Mouse (Mus musculus): Measurements from ENCODE around the gene Gm10300. TPM values are rescaled to one million over a fixed set of nuclear protein-coding genes. Genes with fewer than 3 reads are reported as not detected.
A peak's percentile ranks its signal among the peaks of the same experiment; 100 is the strongest.

Gene Gm10300
- total RNA-seq, 2 experiments from 2014 or later: 0.70 to 0.73 TPM

DNA sequence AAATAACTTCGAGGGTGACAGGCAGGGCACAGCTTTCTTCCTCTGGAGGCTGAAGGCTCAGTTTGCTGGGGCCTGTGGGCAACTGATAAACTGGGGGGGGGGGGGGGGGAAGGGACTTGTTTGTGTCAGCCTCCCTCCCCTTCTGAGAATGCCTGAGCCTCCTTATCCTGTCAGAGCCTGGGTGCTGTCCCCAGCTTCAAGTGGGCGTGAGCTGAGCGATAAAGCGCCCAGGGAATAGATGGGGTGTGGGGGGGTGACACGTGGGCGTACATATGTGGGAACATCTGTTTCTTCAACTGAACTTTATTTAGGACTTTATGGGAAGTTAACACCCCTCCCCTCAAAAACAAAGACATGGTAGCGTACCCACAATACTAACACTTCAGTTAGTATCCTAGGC lies 2.9 kb downstream of the Gm10300 start:
- no peak for DNase-seq (ENCODE audit: low spot score in 2 of 2)

DNA sequence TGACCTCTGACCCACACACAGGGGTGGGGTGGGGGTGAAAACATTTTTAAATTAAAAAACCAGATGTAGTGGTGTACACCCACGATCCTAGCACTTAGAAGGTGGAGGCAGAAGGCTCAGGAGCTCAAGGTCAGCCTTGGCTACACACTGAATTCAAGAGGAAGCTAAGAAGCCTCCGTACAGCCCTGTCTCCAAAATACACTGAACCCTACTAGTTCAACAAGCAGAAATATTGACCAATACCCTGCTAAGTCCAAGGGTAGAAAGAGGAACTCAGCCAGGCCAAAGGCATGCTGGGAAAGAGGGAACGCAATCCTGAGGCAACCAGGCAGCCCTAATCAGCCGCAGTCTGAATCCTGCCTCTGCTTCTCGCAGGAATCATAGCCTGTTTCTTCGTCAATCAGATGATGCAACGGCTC lies 3.8 kb downstream of the Gm10300 start:
- DNase-seq (ENCODE audit: low spot score in 2 of 2): no peak

DNA sequence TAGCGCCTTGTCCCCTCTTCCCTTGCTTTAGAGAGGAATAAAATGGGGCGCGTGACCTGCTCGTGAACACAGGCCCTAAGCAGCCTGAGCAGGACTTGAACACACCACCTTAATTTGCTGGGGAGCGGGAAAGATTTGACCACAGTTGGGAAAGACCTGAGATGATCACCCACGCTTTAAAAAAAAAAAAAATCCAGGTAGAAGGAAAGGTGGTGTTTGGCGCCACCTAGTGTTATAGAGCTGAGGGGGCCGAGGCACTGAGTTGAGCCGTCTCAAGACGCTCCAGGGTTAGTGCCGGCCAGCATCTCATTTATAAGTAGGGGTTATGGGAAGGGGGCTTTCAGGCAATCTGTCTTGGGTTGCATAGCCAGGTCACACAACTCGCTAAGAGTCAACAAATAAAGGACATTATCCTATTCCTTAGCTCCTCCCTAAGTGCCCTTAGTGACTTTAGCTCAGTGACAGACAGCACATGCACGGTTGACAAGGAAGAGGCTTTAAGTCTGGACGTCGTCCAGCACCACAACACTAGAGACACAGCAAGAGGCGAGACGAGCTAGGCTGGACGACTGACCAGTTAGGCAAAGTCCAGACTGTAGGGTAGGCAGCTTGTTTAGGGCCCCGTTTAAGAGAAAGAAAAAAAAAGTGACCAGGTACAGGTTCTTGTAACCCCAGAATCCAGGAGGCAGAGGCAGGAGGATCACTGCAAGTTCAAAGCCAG lies 5.2 kb downstream of the Gm10300 start:
- DNase-seq (ENCODE audit: low spot score in 2 of 2): peak; percentile 28 to 46

DNA sequence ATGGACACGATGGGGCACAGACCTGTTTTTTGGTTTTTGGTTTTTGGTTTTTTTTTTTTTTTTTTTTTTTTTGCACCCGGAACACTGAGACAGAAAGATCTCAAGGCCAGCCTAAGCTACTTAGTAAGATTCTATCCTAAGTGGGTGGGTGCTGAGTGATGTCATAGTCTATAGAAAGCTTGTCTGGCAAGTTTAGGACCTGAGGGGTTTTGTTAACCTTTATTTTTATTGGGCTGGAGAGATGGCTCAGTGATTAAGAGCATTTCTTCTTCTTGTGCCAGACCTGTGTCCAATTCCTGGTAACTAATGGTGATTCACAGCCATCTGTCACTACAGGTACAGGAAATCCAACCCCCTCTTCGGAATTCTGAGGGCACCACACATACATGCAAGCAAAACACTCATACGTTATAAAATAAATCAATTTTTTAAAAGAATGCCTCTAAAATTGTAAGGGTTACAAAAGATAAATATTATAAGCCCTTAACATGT lies 6.0 kb downstream of the Gm10300 start:
- DNase-seq (ENCODE audit: low spot score in 2 of 2): no peak

DNA sequence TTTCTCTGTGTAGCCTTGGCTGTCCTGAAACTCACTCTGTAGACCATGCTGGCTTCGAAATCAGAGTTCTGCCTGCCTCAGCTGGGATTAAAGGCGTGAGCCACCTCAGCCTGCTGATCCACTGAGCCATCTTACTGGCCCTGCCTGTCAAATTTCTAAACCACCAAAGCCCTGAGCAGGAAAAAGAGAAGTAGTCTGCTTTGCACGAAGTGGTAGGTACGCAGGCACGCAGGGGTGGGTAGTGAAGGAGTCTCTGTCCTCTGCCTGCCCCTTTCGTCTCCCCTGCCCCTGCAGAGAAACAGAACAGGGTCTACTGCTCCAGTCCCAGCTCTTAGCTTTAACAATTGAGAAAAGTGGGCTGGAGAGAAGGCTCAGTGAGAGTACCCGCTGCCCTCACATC lies 10.6 kb downstream of the Gm10300 start:
- no peak for DNase-seq (ENCODE audit: low spot score in 2 of 2)

DNA sequence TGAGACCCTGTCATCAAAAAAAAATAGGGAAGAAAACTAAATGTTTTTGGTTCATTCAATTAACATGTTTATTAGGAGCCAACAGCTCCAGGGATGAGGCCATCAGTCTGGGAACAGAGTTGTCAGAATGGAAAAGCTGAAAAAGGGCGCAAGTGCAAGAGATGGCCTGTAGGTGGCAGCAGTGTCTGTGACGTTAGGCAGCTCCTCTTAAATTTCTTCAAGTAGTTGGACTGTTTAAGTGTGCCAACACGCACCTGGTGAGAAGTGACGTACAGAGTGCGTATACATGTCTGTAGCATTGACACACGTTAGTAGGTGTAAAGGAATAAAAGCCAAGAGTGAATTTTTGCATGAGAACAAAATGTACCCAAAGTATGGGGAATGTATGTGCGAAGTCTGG lies 14.4 kb downstream of the Gm10300 start:
- no peak for DNase-seq (ENCODE audit: low spot score in 2 of 2)

DNA sequence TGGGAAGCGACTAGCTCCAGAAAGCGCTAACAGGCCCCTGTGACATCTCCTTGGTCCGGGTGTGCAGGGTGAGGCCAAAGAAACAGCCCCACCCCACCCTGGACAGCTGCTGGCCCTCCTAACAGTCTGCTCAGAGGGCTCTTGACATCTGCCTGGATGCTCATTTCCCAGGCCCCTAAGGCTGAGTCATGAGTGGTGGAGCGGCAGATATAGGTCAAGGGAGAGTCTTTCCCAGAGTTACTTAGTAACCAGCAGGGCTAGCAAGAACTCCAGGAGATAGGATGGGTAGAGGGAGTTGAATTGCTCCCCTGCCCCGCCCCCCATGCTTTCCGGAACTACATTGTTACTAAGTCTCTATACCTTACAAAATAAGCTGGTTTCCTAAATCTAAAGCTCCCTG lies 18.6 kb downstream of the Gm10300 start:
- DNase-seq (ENCODE audit: low spot score in 2 of 2): no peak

DNA sequence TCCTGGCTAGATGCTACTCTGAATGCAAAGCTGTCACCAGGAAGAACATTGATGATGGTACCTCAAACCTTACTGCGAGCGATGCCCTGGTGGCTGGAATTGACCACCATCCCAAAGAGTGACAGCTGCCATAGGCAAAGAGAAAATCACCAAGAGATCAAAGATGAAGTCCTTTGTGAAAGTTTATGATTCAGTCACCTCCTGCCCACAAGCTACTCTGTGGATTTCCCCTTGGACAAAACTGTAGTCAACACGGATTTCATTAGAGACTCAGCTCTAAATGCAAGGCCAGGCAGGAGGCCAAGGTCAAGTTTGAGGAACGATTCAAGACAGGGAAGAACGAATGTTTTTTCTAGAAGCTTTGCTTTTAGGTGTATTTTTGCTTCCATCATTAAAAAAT lies 19.4 kb downstream of the Gm10300 start:
- DNase-seq (ENCODE audit: low spot score in 2 of 2): no peak

DNA sequence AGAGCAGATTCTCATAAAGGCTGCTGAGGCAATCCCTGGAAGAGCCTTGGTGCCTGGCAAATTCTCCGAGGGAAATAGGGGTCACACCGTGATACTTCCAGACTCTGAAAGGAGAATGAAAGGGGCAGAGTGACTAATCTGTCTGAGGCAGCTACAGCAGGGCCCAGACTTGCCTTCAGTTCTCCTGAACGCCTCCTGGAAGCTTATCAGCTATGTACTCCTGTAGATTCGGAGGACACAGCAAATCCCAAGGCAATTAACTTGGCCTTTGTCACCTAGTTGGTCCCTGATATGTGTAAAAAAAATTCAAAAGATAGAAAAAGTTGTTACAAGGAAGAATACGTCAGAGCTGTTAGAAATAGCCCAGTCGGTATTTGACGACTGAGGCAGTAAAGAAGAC lies 20.5 kb downstream of the Gm10300 start:
- DNase-seq (ENCODE audit: low spot score in 2 of 2): no peak

DNA sequence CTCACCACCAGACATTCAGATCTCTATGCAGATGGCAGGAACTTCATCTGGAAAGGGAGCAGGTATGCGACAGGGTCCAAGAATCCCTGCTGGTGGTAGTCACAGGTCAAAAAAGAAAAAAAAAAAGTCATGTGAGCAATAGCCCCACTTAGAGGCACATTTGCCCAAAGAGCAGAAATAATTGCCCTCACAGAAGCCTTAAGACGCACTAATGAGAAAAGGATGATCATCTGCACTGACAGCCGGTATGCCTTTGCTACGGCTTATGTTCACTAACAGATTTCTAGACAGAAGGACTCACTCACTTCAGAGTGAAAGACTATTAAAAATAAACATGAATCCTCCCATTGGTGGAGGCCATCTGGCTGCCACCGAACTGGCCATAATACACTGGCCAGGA lies 25.1 kb downstream of the Gm10300 start:
- no peak for DNase-seq (ENCODE audit: low spot score in 2 of 2)

DNA sequence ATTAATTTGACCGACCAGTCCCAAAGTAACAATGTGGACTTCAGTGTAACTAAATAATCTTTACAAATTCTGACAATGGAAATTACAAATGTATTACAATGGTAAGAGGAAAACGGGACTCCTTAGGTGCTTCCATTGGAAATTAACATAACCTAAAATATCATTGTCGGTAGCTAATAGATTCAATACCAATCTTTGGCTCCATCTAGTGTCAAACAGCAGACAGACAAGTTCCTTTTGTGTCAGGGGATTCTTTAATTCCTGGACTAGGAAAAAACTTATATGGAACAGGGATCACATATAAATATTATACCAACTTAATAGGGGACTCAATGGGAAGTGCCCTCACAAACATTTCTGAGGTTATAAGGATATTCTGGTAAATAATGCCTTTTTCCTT lies 26.7 kb downstream of the Gm10300 start:
- no peak for DNase-seq (ENCODE audit: low spot score in 2 of 2)

DNA sequence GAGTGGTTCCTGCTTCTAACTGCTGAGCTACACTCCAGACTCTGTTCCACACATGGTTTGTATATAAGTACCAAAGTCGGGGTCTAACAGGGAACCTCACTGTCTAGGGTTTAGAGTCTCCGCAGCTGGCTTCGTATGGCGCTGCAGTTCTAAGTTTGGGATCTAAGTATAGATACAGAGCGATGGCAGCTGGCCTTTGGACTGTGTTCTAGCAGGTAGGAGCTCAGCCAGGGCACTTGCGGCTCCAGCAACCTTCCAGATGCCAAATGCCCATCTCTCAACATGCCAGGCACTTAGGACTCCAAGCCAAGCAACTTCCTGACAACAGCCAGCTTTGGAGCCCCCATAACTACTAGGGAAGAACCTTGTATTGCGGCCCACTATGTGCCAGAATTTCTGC lies 33.7 kb downstream of the Gm10300 start:
- DNase-seq (ENCODE audit: low spot score in 2 of 2): no peak

DNA sequence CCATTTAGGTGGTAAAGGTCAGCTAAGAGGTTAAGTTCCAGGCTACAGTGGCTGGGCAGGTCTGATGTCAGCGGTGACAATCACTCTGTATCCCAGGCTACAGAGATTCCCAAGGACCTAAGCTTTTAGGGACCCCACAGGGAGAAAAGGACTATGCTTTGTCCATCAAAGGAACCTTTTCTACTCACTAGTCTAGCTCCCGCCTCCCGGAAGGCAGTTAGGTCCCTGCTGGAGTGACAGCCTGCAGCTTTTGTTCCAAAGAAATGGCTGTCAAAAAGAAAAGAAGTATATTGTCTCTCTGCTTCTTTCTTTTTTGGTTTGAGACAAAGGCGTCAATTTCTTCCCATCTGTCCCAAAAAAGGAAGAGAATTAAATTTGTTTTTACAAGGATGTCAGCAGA lies 36.7 kb downstream of the Gm10300 start:
- DNase-seq (ENCODE audit: low spot score in 2 of 2): no peak

DNA sequence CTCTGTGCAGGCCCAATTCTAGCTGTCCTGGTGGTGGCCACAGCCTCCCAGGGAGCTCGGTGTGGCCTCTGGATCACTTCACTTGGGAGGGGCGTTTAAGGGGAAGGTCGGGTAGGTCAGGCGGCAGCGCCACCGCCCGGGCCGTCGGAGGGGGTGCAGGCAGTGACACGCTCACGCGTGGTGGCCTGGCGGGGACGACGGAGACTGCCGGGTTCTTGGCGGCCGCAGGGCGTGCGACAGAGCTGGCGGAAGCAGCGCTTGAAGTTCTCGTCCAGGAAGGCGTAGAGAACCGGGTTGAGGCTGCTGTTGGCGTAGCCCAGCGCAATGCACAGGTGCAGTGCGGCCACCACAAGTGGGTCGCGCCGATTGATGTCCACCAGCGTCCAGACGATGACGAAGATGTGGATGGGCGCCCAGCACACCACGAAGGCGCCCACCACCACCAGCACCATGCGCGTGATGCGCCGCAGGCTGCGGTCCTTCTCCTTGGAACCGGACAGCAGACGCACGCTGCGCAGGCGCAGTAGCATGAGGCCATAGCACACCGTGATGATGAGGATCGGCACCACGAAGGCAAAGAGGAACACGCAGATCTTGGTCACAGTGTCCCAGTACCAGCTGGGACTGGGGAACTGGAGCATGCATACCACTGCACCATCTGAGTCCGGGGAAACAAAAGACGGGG lies 39.1 kb downstream of the Gm10300 start:
- DNase-seq (ENCODE audit: low spot score in 2 of 2): no peak

DNA sequence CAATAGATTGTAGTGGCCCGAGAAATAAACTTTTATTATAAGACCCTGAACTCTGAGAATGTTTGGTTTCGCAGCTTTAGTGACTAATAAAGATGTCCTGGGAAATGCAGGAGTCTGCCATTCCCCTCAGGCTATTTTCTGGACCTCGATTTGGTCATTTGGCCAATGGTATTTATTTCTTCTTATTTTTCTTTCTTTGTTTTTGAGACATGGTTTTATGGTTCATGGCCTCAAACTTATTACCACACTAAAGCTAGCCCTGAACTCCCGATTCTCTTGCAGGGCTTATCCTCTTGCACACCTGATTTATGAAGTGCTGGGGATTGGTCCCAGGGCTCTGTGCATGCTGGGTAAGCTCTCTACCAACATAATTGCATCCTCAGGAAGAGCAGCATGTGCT lies 41.8 kb downstream of the Gm10300 start:
- no peak for DNase-seq (ENCODE audit: low spot score in 2 of 2)

DNA sequence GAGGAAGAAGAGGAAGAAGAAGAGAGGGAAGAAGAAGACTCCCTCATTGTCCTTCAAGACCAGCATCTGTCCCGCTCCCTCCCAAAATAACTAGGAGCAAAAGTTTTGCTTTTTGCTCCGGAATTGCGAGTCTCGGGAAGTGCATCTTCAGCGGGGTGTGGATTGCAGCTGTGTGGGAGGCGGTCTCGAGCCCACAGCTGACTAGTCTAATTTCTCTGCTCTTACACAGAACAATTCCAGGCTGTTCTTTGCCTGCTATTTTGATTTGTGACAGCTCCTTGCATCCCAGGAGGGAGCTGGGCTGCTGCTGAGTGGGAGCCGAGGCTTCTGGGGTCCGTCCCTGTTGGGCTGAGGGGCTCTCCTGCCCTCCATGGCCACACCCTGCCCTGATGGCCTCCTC lies 45.1 kb downstream of the Gm10300 start:
- DNase-seq (ENCODE audit: low spot score in 2 of 2): no peak

DNA sequence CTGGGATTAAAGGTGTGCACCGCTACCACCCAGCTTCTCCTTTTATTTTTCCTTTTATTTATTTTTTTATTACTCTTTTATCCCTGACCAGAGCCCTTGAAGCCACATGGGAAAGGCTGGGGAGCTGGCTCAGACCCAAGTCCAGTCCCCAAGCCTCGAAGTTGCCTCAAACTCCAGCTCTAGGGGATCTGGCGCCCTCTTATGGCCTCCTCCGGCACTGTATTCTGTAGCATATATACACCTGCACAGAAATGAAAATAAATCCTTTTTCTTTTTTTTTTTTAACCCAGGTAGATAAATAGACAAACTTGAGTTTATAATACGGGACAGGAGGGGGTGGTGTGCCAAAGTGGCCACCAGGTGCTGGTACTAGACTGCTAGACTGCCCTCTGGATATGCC lies 47.2 kb downstream of the Gm10300 start:
- DNase-seq (ENCODE audit: low spot score in 2 of 2): no peak

DNA sequence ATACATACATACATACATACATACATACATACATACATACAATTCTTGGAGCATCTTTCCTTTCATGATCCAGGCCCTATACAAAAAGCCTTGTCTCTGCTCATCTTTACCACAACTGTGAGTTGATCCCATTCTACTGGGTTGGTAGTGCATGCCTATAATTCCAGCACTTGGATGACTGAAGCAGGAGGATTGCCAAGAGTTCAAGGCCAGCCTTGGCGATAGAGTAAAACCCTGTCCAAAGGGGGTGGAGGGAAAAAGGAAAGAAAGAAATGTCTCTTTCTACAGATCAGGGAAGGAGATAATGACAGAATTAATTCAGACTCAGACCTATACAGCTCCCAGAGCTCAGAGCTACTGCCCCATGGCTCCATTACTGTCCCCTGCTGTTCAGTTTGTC lies 48.7 kb downstream of the Gm10300 start:
- no peak for DNase-seq (ENCODE audit: low spot score in 2 of 2)

Other genes starting within 250 kb of the Gm10300 start
- 10 to 100 TPM; 61.3 to 64.8 TPM for gene Ptpru, start 236.4 kb upstream of the Gm10300 start, total RNA-seq (2021)
- gene Mecr, start 231.2 kb upstream of the Gm10300 start, total RNA-seq (2021): 10 to 100 TPM; 60.8 to 73.6 TPM
- gene Srsf4, start 201.1 kb upstream of the Gm10300 start, total RNA-seq (2021): 10 to 100 TPM; 89.0 to 93.6 TPM
- gene Tmem200b, start 152.9 kb upstream of the Gm10300 start, total RNA-seq (2021): 10 to 100 TPM; 12.9 to 14.4 TPM
- gene Epb41, start 624 bp downstream of the Gm10300 start, total RNA-seq (2021): 10 to 100 TPM; 67.2 to 91.2 TPM
- gene Oprd1, start 69.8 kb downstream of the Gm10300 start, total RNA-seq (2021): under 1 TPM; 0.50 to 0.59 TPM
- gene Ythdf2, start 137.6 kb downstream of the Gm10300 start, total RNA-seq (2021): 10 to 100 TPM; 61.7 to 63.4 TPM
- 10 to 100 TPM; 19.8 to 26.8 TPM for gene Gmeb1, start 186.9 kb downstream of the Gm10300 start, total RNA-seq (2021)
- gene Taf12, start 199.7 kb downstream of the Gm10300 start, total RNA-seq (2021): 10 to 100 TPM; 19.4 to 23.3 TPM
- 1 to 10 TPM; 4.3 to 6.6 TPM for gene Rab42, start 228.7 kb downstream of the Gm10300 start, total RNA-seq (2021)